Mouse (Mus musculus): ENCODE measurements around the gene Rbbp9. TPM values are rescaled to one million over a fixed set of nuclear protein-coding genes. Genes with fewer than 3 reads are reported as not detected.
"Not testable (repeated sequence)": the region's sequence is repeated elsewhere in the genome, so short reads cannot be mapped to it uniquely, and the experiment has no call there.

The Rbbp9 gene
- total RNA-seq (2021) = 10 to 100 TPM; 27.7 to 28.4 TPM

GRCm38 (mm10) chr2:144550529-144550928, at the start of gene Rbbp9:
Gene Rbbp9, minus strand, starts transcription at chr2:144550869.
- DNase-seq (ENCODE audit: low spot score in 2 of 2) = peak; percentile 79 to 82
- intact Hi-C loops (cut with DNase I) = no loop called here

DNA sequence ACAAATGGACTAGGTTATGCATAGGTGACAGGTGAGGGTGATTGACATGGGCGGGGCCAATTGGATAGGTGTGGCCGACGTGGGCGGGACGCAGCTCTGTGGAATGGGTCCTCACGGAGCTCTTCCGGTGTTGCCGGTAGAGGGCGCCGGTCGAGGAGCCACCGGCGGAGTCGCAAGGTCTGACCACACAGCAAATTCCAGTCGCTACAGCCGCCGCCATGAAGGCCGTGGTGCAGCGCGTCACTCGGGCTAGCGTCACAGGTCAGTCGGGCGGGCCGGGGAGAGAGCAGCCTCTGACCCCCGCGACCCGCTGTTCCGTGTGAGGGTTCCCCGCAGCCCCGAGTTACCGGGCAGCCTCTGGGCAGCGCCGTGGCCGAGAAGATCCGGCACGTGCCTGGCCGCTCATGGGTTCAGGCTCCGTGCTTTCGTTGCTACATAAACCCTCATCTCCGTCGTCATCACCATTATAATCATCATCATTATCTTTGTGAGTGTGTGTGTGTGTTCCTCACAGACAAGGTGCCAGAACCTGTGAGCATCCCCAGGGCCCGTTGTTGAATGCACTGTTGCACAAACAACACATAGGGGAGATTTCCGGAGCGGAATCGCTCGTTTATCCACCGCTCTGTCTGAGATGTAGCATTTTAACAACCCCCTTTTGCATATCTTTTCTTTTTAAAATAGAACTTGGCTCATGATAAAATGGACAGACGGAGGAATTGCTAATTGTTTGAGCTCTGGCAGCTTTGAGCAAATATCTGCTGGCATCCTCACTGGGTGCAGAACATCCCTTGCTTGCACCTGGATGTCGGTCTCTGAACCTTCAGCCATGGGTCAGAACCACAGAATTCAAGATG, 49.4 kb upstream of the Rbbp9 start, which contains the start of gene Dtd1:
TSS of gene Dtd1 (plus strand) at position 67 of the 857 bp plus-strand sequence.
- DNase-seq (ENCODE audit: low spot score in 2 of 2) = peak; percentile 90 to 91
- intact Hi-C loops (cut with DNase I) = no loop called here

DNA sequence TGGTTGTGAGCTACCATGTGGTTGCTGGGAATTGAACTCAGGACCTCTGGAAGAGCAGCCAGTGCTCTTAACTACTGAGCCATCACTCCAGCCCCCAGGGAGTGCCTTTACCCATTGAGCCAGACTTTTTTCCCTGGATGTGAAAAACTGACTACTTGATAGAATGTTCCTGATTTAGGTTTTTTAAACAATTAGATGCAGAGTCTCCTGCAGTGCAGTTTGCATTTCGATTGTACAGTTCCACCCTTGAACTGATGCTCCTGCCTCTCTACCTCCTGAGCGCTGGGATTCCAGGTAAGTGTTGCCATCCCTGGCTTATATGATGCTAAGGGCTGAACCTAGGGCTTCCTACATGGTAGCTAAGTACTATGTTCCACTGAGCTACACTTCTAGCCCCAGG, 47.3 kb upstream of the Rbbp9 start:
- no peak for DNase-seq (ENCODE audit: low spot score in 2 of 2)
- intact Hi-C loops (cut with DNase I) = no loop called here

GRCm38 (mm10) chr2:144593951-144594651, 43.4 kb upstream of the Rbbp9 start, which contains the start of gene Smim26:
Gene Smim26, plus strand, starts transcription at chr2:144594054.
- intact Hi-C loops (cut with DNase I) = no loop called here
- peak; percentile 87 to 93 for DNase-seq (ENCODE audit: low spot score in 2 of 2)

- DNase-seq (ENCODE audit: low spot score in 2 of 2); intact Hi-C loops (cut with DNase I): not testable (repeated sequence)
Observed at GRCm38 (mm10) chr2:144593036-144593435, 42.4 kb upstream of the Rbbp9 start.

GRCm38 (mm10) chr2:144588723-144589122, 38.1 kb upstream of the Rbbp9 start:
- DNase-seq (ENCODE audit: low spot score in 2 of 2) = no peak
- intact Hi-C loops (cut with DNase I) = no loop called here

DNA sequence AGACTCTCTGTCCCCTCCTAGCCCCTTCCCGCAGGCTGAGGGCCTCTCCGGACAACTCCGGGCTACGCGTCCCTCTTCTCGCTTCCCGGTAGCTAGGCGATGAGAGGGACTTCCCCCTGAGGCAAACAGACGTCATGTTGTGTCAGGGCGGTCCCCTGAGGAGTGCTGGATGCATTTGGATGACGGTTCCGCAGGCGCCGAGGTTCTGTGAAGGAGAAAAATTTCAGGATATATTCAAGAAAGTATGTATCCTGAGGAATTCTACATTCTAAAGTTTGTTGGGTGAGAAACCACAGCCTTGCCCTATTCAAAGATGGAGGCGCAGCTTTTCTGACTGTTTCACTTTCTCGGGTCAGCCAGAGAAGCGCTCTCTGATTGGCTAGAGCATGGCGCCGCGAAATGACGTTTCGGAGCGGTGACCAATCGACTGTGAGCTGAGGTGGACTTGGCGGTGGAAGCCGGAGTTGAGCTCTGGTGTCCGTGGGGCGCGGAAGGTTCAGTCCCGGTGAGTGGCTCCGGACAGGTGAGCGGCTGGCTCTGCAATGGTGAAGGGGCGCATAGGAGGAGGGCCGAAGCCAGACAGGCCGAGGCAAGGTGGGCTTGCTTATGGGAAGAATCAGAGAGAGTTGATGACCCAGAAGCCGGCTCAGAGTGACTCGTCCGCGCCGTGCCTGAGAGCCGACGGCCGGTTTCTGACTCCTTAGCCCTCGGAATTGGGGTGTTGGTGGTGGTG, 5.3 kb upstream of the Rbbp9 start, which contains the start of gene Sec23b:
TSS of gene Sec23b (plus strand) at position 410 of the 733 bp plus-strand sequence.
- intact Hi-C loops (cut with DNase I) = loop anchor here (1.0 kb wide), 1 partner anchor 29 kb away; the partner anchor contains the start of genes Dzank1 and Polr3f
- DNase-seq (ENCODE audit: low spot score in 2 of 2) = peak; percentile 97 to 99

- intact Hi-C loops (cut with DNase I) = loop anchor here (1.0 kb wide), 1 partner anchor 28 kb away; the partner anchor contains the start of genes Dzank1 and Polr3f
- DNase-seq (ENCODE audit: low spot score in 2 of 2) = no peak
Observed at GRCm38 (mm10) chr2:144555286-144555819, 4.7 kb upstream of the Rbbp9 start.

- intact Hi-C loops (cut with DNase I) = no loop called here
- no peak for DNase-seq (ENCODE audit: low spot score in 2 of 2)
Observed at GRCm38 (mm10) chr2:144553905-144554304, 3.2 kb upstream of the Rbbp9 start.

GRCm38 (mm10) chr2:144547559-144547958, 3.1 kb downstream of the Rbbp9 start:
- intact Hi-C loops (cut with DNase I) = no loop called here

DNA sequence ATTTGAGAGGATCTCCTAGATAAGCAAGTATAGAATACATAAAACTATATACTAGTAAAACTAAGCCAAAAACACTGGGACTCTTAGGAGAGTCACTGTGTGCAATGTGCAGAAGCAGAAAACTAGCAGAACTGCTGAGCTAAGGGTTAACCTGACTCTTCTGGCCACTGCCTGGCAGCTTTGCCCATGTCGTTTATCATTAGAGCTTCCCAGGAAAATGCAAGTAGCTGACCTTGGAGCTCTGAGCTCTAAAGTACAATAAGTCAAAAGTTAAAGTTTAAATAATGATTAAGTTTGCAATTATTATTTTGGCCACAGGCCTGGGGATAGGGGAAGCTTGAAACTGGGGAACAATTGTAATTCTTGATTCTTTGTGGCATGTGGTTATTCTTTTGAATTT, 5.2 kb downstream of the Rbbp9 start:
- intact Hi-C loops (cut with DNase I) = no loop called here
- no peak for DNase-seq (ENCODE audit: low spot score in 2 of 2)

More at GRCm38 (mm10) chr2:144547559-144547958, 3.1 kb downstream of the Rbbp9 start:
- DNase-seq (ENCODE audit: low spot score in 2 of 2) = no peak

GRCm38 (mm10) chr2:144545061-144545460, 5.6 kb downstream of the Rbbp9 start:
- DNase-seq (ENCODE audit: low spot score in 2 of 2) = no peak
- intact Hi-C loops (cut with DNase I) = no loop called here

GRCm38 (mm10) chr2:144544630-144545029, 6.0 kb downstream of the Rbbp9 start:
- intact Hi-C loops (cut with DNase I) = no loop called here
- no peak for DNase-seq (ENCODE audit: low spot score in 2 of 2)

- DNase-seq (ENCODE audit: low spot score in 2 of 2) = no peak
Observed at GRCm38 (mm10) chr2:144543670-144544069, 7.0 kb downstream of the Rbbp9 start.

GRCm38 (mm10) chr2:144541246-144541645, 9.4 kb downstream of the Rbbp9 start:
- intact Hi-C loops (cut with DNase I) = no loop called here
- DNase-seq (ENCODE audit: low spot score in 2 of 2) = no peak

More at GRCm38 (mm10) chr2:144543670-144544069, 7.0 kb downstream of the Rbbp9 start:
- intact Hi-C loops (cut with DNase I) = no loop called here

GRCm38 (mm10) chr2:144537123-144537522, 13.5 kb downstream of the Rbbp9 start:
- intact Hi-C loops (cut with DNase I) = no loop called here
- DNase-seq (ENCODE audit: low spot score in 2 of 2) = no peak

GRCm38 (mm10) chr2:144527821-144528174, 22.9 kb downstream of the Rbbp9 start:
- intact Hi-C loops (cut with DNase I) = loop anchor here (1.0 kb wide), 1 partner anchor 28 kb away; no protein-coding TSS in a partner anchor
- DNase-seq (ENCODE audit: low spot score in 2 of 2) = no peak

DNA sequence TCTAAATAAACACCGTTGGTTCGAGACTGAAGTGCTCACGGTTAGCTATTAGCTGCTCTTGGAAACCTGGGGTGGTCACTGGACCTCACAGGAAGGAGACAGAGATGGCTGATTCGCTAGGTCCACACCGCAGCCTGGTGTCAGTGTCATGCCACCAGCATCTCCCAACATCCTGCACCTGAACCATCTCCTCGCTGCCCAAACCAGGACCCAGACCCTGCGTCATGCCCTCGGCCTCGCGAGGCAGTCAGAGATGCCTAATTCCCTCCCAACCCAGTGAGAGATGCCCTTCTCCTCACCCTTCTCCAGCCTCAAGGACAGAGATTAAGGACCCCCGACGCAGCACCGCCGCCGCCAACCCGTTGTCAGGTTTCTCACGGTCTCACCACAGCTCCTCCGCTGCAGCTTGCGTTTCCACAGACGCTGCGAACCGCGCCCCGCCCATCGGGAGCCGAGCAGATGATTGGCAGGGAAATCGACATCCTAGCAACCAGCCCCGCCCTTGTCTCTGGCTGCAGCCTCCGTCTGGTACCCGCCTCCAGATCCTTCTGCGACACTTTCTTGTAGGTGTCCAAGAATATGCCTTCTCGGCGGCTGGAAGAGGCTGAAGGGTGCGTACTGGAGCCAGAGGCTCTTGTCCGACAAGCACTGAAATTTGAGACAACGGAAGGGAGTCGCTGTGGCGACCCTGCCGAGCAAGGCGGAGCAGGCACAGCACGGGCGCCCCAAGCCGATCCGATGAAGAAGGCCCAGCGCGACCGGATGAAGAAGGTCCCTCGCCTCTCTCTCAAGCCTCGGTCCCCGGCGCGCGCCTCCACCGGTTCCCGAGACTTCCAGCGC, 23.5 kb downstream of the Rbbp9 start, which contains the start of the genes Dzank1 and Polr3f:
TSS of gene Dzank1 (minus strand) at position 434 of the 840 bp plus-strand sequence.
TSS of gene Polr3f (plus strand) at position 738 of the 840 bp plus-strand sequence.
- intact Hi-C loops (cut with DNase I) = loop anchor here (1.0 kb wide), 1 partner anchor 28 kb away; no protein-coding TSS in a partner anchor
- DNase-seq (ENCODE audit: low spot score in 2 of 2) = peak; percentile 99
